Mouse (Mus musculus) monocyte, adult 2 months (primary cell): ENCODE results near the gene Scamp4.
A peak's percentile ranks its signal among the peaks of the same experiment; 100 is the strongest.

Experiments used
- DNase-seq, 2 experiments: peaks; one replicate each; pipeline ENCODE4 v3.0.0; 2022; ENCODE audit warnings: low spot score in 2 of 2, low read depth in 1 of 2

The Scamp4 gene

GRCm38 (mm10) chr10:80602698-80603325, at the start of gene Scamp4, which contains the start of gene Adat3:
TSS of gene Scamp4 (plus strand) at chr10:80602872.
TSS of gene Adat3 (plus strand) at chr10:80602880.
- peak; percentile 74 to 93 for DNase-seq

- no peak for DNase-seq
Observed at GRCm38 (mm10) chr10:80553575-80553974, 49.1 kb upstream of the Scamp4 start.

- no peak for DNase-seq
Observed at GRCm38 (mm10) chr10:80553997-80554396, 48.7 kb upstream of the Scamp4 start.

GRCm38 (mm10) chr10:80557346-80557965, 45.2 kb upstream of the Scamp4 start:
- peak in 1 of 2 experiments; percentile 64 for DNase-seq

GRCm38 (mm10) chr10:80559431-80559830, 43.2 kb upstream of the Scamp4 start:
- no peak for DNase-seq

GRCm38 (mm10) chr10:80560621-80561020, 42.1 kb upstream of the Scamp4 start:
- DNase-seq: no peak

GRCm38 (mm10) chr10:80561116-80561944, 41.3 kb upstream of the Scamp4 start, which contains the start of gene Rexo1:
TSS of gene Rexo1 (minus strand) at chr10:80561560.
- DNase-seq: peak; percentile 86 to 89

GRCm38 (mm10) chr10:80566375-80567092, 36.1 kb upstream of the Scamp4 start:
- peak in 1 of 2 experiments; percentile 76 for DNase-seq

GRCm38 (mm10) chr10:80568876-80569275, 33.8 kb upstream of the Scamp4 start:
- no peak for DNase-seq

- DNase-seq: peak in 1 of 2 experiments; percentile 68
Observed at GRCm38 (mm10) chr10:80569664-80570066, 33.0 kb upstream of the Scamp4 start.

- no peak for DNase-seq
Observed at GRCm38 (mm10) chr10:80570419-80570818, 32.3 kb upstream of the Scamp4 start.

- DNase-seq: no peak
Observed at GRCm38 (mm10) chr10:80570871-80571836, 31.5 kb upstream of the Scamp4 start.

GRCm38 (mm10) chr10:80572477-80572876, 30.2 kb upstream of the Scamp4 start:
- no peak for DNase-seq

- DNase-seq: no peak
Observed at GRCm38 (mm10) chr10:80573944-80574343, 28.7 kb upstream of the Scamp4 start.

- no peak for DNase-seq
Observed at GRCm38 (mm10) chr10:80574896-80575295, 27.8 kb upstream of the Scamp4 start.

GRCm38 (mm10) chr10:80575925-80576324, 26.7 kb upstream of the Scamp4 start:
- no peak for DNase-seq

GRCm38 (mm10) chr10:80576351-80577194, 26.1 kb upstream of the Scamp4 start:
- DNase-seq: peak in 1 of 2 experiments; percentile 43

- peak; percentile 89 to 98 for DNase-seq
Observed at GRCm38 (mm10) chr10:80577195-80578130, 25.2 kb upstream of the Scamp4 start, which contains the start of gene Klf16. TSS of gene Klf16 (minus strand) at chr10:80577321.
